Mouse (Mus musculus) CD4-positive, CD25-positive, alpha-beta regulatory T cell, adult 4 months (primary cell): Measurements from ENCODE around the gene Spred1. TPM values are rescaled to one million over a fixed set of nuclear protein-coding genes. Genes with fewer than 3 reads are reported as not detected.

Source experiments
- ATAC-seq: one replicate; pipeline ENCODE4 v1.8.0; 2017
- polyA plus RNA-seq, 2 experiments: library from polyadenylated mRNA; unstranded; fragments of 100-300 nt; shearing (Covaris generic); gene quantifications; one replicate each; pipeline ENCODE4 v1.2.1; 2017

The Spred1 gene
- polyA plus RNA-seq, result 1 to 10 TPM; 1.1 to 2.3 TPM

DNA sequence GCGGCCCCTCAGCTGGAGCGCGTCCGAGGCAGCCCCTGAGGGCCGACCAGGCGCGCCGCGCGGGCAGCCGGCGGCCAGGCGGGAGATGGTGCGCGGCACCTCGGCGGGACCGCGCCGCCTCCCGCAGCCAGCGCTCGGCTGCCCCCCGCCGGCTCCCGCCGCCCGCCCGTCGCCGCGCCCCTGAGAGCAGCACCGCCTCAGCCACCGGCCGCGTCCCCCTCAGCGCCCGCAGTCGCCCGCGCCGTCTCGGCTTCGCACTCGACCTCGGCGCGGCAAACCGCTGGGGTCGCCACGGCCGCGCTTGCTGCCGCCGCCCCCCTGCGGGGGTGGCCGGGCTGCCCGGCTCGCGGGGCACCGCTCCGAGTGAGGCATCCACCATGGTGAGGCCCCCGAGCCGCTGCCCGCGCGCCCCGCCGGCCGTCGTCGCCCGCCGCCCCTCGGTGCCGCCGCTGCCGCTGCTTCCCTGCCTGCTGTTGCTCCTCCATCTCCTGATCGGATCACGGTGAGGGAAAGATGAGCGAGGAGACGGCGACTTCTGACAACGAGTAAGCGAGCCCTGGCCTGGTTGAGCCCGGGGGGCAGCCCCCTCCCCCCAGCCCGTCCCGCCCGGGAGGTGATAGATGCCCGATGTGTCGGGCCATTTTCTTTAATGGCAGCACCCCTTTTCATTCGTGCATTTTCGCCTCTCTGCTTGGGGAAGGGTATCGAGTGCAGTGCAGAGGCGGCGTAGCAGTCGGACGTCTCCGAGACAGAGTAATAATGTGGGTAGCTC is at the start of gene Spred1:
Gene Spred1 (plus strand): TSS at position 163 of the 772 bp plus-strand sequence.
- peak; percentile 1 for ATAC-seq

- no peak for ATAC-seq
These were observed 49.6 kb upstream of the Spred1 start for GRCm38 (mm10) chr2:117071596-117071995.

DNA sequence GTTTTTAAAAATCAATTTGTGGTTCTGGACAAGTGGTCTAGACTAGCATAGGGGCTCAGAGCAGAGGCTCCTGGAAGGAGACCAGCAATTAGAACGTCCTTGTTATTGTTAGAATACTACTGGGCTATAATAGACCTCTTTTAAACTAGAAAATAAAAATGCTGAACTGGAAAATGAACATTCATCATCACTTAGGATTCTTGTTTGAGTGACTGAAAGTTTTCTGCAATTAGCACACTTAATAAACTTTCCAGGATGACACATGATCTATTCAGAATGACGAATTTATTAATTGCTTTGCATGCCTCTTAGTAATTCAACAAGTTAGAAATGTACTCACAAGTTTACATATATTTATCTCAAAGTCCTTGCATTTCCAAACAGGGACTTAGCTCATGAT is 42.5 kb upstream of the Spred1 start:
- ATAC-seq, result no peak

- ATAC-seq, result no peak
These were observed 41.6 kb upstream of the Spred1 start for GRCm38 (mm10) chr2:117079621-117080020.

DNA sequence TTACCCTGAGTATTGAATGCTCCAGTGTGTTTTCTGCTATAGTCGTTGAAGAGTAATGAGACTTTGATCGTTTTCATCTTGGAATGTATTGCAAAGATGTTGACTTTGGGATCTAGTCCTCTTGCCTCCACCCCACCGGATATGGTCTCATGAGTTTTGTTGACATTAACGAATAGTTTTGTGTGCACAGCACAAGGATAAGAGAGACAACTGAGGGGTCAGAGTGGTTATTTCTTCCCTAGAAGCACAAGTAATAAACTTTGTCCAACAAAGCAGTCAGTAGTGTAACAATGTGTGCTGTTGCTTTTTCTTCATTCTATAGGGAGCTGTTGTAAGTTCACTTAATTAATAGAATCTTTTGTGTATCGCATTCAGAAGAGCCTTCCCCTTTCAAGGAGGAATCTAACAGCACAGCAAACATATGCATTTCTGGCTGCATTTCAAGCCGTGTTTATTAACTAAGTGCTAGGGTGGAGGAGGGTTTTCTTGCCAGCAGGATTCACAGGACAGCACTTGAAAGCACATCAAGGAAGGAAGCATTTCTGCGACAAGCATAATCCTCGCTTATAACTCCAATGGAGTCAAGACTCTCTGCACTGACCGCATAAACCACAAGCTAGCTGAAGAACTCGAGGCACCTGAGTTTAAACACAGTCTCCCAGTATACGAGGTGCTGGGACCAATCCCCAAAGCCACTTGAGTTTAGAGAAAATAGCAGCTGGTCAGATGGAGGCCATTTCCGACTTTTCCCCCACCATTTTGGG is 35.0 kb upstream of the Spred1 start:
- no peak for ATAC-seq

- no peak for ATAC-seq
These were observed 34.3 kb upstream of the Spred1 start for GRCm38 (mm10) chr2:117086766-117087457.

- no peak for ATAC-seq
These were observed 33.7 kb upstream of the Spred1 start for GRCm38 (mm10) chr2:117087458-117087820.

DNA sequence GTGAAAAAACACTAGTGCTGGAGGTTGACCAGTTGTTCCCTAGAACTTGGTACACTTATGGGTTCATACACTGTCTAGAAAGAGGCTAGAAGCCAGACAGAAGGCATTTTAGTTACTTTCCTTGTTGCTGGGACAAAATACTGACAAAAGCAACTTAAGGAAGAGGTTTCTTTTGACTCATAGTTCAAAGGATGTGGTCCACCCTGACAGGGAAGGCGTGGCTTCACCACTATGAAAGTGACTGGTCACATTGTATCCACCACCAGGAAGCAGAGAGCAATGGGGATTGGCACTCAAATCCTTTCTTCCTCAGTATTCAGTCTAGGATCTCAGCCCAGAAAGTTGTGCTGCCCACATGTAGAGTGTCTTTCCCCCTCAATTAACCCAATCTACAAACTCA is 31.7 kb upstream of the Spred1 start:
- no peak for ATAC-seq

- no peak for ATAC-seq
These were observed 31.1 kb upstream of the Spred1 start for GRCm38 (mm10) chr2:117090061-117090460.

GRCm38 (mm10) chr2:117092946-117093401 is 28.2 kb upstream of the Spred1 start:
- no peak for ATAC-seq

GRCm38 (mm10) chr2:117095491-117095890 is 25.7 kb upstream of the Spred1 start:
- ATAC-seq, result no peak

GRCm38 (mm10) chr2:117097305-117097704 is 23.9 kb upstream of the Spred1 start:
- no peak for ATAC-seq

DNA sequence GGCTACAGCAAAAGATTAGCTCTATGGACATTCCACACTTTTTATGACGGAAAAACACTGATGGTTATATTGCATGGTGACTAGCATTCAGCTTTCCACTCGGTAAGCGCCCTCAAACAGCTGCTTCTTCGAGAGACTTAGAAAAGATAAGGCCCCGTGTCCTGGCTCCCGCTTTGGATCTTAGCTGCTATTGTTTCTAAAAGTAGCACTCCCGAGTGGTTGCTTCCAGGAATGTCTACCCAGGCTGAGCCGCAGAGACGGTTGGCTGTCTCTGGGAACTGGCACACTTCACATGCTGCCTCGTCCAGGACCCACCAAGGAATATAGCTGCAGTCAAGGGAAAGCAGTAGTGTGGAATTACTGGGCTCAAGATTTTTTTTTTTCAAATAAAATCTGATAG is 21.9 kb upstream of the Spred1 start:
- no peak for ATAC-seq

GRCm38 (mm10) chr2:117103461-117103860 is 17.7 kb upstream of the Spred1 start:
- ATAC-seq, result no peak

DNA sequence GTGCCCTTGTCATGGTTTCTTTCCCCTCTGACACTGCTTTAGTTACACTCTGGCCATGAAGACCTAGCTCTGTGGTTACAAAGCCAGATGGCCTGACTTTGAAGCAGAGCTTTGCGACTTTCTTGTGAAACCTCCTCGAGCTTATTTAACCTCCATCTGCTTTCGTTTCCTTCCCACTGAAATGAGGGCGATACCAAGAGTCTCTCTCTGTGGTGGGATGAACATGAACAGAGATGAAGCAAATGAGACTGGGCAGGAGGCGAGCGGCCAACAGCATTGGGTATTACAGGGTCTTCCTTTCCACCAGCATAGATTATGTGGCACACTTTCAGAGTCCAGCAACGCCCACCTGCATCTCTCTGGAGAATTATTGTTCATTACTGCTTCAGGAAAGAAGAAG is 15.8 kb upstream of the Spred1 start:
- ATAC-seq, result no peak

- ATAC-seq, result no peak
These were observed 13.1 kb upstream of the Spred1 start for GRCm38 (mm10) chr2:117108059-117108458.

- ATAC-seq, result no peak
These were observed 11.9 kb upstream of the Spred1 start for GRCm38 (mm10) chr2:117109296-117109695.

GRCm38 (mm10) chr2:117110355-117110866 is 10.8 kb upstream of the Spred1 start:
- no peak for ATAC-seq

- ATAC-seq, result no peak
These were observed 7.9 kb upstream of the Spred1 start for GRCm38 (mm10) chr2:117113262-117113661.

DNA sequence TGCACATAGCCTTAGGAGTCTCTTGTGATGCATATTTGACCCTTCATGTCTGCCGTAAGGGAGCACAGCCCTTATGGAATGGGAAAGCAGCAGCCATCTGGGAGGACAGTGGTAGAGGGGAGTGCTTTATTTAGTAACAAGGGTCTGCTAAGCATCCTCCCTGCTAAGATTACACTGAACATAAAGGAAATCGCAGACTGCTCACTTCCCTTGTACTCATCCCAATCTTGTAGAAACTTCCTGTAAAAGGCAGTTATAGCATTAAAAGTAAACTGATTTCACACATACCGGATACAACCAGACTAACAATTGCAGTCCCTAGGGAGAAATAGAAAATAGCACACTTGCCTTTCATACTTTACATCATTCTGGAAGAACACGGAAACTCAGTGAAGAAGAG is 7.4 kb upstream of the Spred1 start:
- no peak for ATAC-seq

DNA sequence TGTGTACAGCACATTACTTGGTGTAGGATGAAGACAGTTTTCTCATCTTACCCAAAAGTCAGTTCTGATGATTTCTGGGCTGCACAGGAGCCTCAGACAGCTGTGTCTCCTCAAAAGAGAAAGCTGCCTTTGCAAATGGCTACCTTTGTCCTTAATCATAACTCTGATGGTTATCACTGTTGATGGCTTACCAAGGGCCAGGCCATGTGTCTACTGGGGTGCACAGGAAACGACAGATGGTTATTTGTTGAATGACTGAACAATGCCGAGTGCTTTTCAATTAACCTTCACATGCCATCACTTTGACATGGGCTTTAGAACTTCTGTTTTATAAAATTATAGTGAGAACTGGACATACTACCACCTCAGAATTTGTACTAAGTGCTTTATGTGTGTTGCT is 2.7 kb upstream of the Spred1 start:
- no peak for ATAC-seq

DNA sequence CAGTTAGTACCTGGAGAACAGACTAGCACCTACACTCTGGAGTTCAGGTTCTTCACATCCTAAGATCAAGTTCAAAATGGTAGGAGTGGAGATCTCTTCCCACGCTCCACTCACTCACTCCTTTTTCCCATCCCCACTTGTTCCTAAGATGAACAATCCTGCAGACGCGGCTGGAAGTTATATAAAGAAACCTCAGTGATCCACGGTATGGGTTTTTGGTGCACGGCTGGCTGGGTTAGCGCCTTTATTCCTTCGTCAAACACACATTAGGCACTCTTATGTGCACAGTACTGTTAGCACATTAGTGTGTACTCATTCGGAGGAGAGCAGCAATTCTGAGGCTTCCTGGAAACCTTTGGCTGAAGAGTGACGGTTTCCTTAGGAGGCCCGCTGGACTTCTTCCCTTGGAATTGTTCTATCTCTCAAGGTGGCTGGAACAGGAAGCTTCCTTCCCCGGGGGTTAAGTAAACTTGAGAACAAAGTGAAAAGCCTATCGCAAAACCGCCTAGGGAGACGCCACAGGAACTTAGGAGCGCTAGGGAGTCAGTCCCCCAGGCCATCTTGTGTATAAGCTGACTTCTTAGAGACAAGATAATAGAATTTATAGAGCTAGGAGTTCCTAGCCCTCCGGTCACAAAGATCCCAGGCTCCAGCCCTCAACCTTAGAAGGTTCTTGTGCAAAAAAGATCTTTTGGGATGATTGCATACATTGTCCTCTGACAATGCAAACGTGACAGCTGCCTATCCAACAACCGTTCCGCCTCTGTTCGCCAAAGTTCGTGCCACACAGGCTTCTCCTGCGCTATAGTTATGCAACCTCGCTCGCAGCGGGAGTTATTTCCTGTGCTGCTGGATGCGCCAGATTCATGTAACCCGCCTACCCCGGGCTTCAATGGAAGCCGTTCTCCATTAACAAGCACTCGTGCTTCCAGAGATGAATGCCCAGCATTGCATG is 1.6 kb upstream of the Spred1 start:
- ATAC-seq, result peak; percentile 11
